Mouse (Mus musculus): ENCODE data around the gene H2-Ab1.

GRCm38 (mm10) chr17:34309683-34310385, 52.3 kb downstream of the H2-Ab1 start:
- TF ChIP-seq GATA1 (IDR thresholded peaks at IDR 0.05; ENCODE audit: low read length) (no peak), TAL1 (IDR thresholded peaks at IDR 0.05; ENCODE audit: low read length) (no peak)

Data from erythroblast, embryonic 14.5 days (primary cell).